Mouse (Mus musculus) adrenal gland (tissue): ENCODE data around the gene Rpl13a.
"Not testable (repeated sequence)": the region's sequence is repeated elsewhere in the genome, so short reads cannot be mapped to it uniquely, and the experiment has no call there.

ENCODE experiments used
- intact Hi-C: fragments of 180-260 bp; cut with DNase I; formaldehyde crosslinking; loops from one replicate; pipeline ENCODE4 v1.15.1; 2025

Rpl13a gene

GRCm38 (mm10) chr7:45121404-45121803 is 7.2 kb downstream of the Rpl13a start:
- intact Hi-C loops: loop anchor here (5.0 kb wide), 1 partner anchor 39 kb away; no protein-coding TSS in a partner anchor

- intact Hi-C loops: loop anchor here (5.0 kb wide), 1 partner anchor 38 kb away; no protein-coding TSS in a partner anchor
Measured at GRCm38 (mm10) chr7:45119780-45120709, 8.5 kb downstream of the Rpl13a start.

GRCm38 (mm10) chr7:45118336-45118735 is 10.2 kb downstream of the Rpl13a start:
- intact Hi-C loops: no loop called here

- intact Hi-C loops: no loop called here
Measured at GRCm38 (mm10) chr7:45117566-45117965, 11.0 kb downstream of the Rpl13a start.

- intact Hi-C loops: no loop called here
Measured at GRCm38 (mm10) chr7:45113476-45113875, 15.1 kb downstream of the Rpl13a start.

GRCm38 (mm10) chr7:45112529-45112928 is 16.0 kb downstream of the Rpl13a start:
- intact Hi-C loops: no loop called here

- intact Hi-C loops: no loop called here
Measured at GRCm38 (mm10) chr7:45111940-45112339, 16.6 kb downstream of the Rpl13a start.

GRCm38 (mm10) chr7:45110089-45110488 is 18.5 kb downstream of the Rpl13a start:
- intact Hi-C loops: not testable (repeated sequence)

GRCm38 (mm10) chr7:45107052-45107645 is 21.4 kb downstream of the Rpl13a start:
- intact Hi-C loops: no loop called here

DNA sequence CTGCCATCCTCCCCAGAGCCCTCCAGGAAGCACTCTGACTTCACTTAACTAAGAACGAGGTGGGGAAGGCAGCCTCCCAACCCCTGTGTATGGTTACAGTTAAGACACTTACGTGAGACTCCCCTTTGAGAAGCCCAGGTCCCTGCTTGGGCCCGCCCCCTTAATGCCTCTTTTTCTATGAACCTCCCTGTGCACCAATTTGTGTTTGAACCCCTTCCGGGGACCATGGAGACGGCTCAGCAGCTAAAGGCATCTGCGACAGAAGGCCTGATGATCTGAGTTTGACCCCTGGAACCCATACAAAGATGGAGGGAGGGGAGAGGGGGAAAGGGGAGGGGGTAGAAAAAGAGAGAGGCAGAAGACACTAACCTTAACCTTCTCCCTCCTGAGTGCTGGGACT is 22.1 kb downstream of the Rpl13a start:
- intact Hi-C loops: no loop called here

- intact Hi-C loops: no loop called here
Measured at GRCm38 (mm10) chr7:45105491-45105890, 23.1 kb downstream of the Rpl13a start.

- intact Hi-C loops: no loop called here
Measured at GRCm38 (mm10) chr7:45104941-45105340, 23.6 kb downstream of the Rpl13a start.

- intact Hi-C loops: no loop called here
Measured at GRCm38 (mm10) chr7:45103652-45104180, 24.8 kb downstream of the Rpl13a start, which contains the start of gene Fcgrt. Fcgrt (minus strand) TSS chr7:45103851.

DNA sequence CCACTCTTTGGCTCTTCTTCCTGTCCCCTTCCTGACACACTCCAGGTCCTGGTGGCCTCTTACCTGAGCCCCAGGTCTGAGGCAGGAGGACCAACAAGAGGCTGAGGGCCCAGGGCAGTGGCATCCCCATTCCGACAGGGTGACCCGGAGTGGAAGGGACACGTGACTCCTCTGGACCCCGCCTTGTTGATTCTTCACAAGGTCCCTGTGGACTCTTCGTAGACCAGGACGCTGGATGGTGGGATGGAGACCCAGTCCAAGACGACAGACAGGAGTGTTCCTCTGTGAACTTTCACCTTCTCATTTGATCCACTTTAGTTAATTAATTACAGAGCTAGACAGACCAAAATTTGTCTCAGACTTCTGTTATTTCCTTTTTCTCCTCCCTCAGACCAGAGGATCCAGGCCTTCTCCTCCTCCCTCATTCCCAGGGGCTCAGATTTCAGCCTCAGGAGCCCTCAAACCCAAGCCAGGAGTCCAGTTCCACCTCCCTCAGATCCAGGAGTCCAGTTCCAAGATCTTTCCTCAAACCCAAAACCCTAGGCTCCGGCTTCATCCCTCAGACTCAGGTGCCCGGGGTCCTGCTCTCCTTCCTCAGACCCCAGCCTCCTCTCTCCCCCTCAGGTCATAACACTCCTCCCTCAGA is 25.5 kb downstream of the Rpl13a start:
- intact Hi-C loops: no loop called here

- intact Hi-C loops: no loop called here
Measured at GRCm38 (mm10) chr7:45102441-45102840, 26.1 kb downstream of the Rpl13a start.

DNA sequence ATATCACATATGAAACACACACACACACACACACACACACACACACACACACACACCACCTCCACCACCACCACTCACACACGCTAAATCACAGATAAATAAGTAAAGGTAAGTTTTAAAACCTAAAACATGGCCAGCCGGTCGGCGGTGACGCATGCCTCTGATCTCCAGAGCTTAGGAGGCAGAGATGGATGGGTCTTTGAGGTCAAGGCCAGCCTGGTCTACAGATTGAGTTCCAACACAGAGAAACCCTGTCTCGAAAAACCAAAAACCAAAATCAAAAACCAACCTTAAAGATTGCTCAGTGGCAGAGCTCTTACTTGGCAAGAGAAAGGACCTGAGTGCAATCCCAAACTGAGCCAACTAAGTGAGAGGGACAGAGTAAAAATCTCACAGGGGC is 28.5 kb downstream of the Rpl13a start:
- intact Hi-C loops: no loop called here

DNA sequence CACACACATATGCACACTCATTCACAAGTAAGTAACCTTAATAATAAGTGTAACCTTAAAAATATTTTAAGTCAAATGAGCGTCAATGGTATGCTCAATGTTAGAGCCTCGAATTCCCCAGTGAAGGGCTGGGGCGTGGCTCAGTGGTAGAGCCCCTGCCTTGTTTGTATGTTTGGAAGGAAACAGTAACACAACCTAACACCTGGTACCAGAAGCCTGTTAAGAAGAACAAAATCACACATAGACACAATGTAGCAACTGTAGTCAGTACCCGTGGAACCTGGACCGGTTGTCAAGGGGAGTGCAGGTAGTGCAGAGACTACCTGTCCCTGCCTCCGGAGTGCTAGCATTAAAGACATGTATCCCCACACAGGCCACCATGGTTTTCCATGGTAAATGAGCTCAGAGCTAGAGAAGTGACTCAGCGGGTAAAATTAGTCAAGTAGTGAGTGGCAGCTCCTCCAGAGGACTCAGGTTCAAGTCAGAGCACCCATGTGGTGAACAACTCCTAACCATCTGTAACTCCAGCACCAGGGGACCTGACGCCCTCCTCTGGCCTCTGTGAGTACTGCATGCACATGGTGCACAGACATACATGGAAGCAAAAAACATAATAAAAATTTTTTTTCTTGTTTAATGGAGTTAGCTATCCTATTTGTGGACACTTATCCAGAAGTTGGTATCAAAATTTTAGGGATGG is 29.9 kb downstream of the Rpl13a start:
- intact Hi-C loops: no loop called here

- intact Hi-C loops: no loop called here
Measured at GRCm38 (mm10) chr7:45097479-45097878, 31.1 kb downstream of the Rpl13a start.

- intact Hi-C loops: not testable (repeated sequence)
Measured at GRCm38 (mm10) chr7:45095965-45096364, 32.6 kb downstream of the Rpl13a start.

GRCm38 (mm10) chr7:45095367-45095766 is 33.2 kb downstream of the Rpl13a start:
- intact Hi-C loops: no loop called here

DNA sequence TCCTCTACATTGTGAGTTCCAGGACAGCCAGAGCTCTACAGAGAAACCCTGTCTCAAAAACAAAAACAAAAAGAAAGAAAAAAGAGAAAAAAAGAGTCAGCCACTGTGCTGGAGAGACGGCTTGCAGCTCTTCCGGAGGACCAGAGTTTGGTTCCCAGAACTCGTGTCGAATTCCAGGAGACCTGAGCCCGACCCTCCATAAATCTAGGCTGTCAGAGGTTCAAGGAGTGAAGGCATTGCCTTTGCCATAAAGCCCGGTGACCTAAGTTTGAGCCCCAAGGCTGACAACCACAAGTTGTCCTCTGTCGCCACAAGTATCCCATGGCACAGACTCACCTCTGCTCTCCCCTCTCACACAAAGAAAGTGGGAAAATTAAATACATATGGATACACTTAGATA is 34.4 kb downstream of the Rpl13a start:
- intact Hi-C loops: loop anchor here (5.0 kb wide), 1 partner anchor 108 kb away; the partner anchor contains the start of gene Ccdc155
